Mouse (Mus musculus): Measurements from ENCODE around the gene Dhx35.

The Dhx35 gene

GRCm38 (mm10) chr2:158794494-158795004 lies at the start of gene Dhx35:
Dhx35 (plus strand) TSS chr2:158794807.
- DNase-seq (ENCODE audit: low read depth, low spot score): peak; percentile 95

GRCm38 (mm10) chr2:158745049-158745482 lies 49.5 kb upstream of the Dhx35 start:
- DNase-seq (ENCODE audit: low read depth, low spot score): no peak

DNA sequence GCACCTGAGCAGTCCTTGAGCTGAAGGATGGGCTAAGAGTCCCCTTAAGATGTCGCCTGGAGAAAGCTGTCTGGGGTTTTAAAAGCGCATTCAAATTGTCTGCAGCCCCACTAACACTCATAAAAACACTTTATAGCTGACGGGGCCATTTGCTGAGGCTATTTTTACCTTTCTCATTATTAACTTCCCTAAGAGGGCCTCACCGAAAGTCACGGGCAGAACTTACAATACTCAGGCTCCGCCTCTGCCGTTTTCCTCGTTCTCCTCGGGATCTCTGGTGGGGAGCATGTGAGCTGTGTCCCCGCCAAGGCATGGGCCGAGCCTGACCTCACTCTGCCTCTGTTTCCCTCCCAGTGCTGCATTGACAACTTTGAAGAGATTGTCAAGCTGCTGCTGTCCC lies 48.4 kb upstream of the Dhx35 start:
- no peak for DNase-seq (ENCODE audit: low read depth, low spot score)

DNA sequence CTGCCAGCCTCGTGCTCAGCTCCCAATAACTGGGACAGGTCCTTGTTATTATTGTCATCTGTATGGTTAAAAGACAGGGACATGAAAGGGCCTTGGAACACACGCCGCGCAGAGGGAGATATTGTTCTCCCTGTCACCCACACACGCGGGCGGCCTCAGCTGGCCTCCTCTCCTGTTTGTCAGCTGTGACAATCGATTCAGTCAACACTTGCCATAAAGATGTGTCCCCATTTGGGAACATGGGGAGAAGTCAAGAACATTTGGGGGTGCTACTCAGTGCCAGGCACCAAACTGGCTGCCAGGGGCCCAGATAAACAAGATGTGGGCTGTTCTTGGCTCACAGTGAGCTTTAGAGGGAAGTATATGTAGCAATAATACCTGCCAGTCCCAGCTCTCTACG lies 45.2 kb upstream of the Dhx35 start:
- DNase-seq (ENCODE audit: low read depth, low spot score): no peak

DNA sequence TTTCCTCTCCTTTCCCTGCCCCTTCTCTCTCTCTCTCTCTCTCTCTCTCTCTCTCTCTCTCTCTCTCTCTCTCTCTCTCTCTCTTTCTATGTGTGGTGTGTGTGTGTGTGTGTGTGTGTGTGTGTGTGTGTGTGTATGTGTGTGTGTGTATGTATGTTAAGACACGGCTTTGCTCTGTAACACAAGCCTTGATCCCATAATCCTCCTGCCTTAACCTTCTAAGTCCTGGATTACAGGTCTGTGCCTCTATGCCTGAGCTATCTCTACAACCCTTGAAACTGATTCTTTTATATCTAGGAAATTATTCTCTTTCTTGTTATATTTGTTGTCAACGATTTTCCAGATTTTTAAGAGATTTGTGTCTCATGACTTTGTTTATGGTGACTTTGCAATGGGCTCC lies 34.4 kb upstream of the Dhx35 start:
- no peak for DNase-seq (ENCODE audit: low read depth, low spot score)

DNA sequence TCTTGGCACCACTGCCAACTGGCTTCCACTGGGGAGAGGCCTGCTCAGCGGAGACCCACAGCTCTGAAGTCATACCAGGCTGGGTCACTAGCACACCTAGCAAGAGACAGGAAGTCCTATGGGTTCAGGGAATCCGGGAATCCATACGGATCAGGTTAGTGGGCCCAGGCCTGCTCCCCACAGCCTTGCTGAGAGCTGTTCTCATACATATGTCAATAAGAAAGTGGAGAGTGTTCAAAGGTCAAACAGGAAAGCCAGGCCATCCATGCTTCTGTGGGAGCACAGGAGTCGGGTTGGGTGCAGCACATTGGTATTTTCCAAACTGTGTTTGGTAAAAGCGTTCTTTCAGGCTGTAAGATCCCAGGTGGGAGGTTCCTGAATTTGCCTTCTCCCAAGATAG lies 32.3 kb upstream of the Dhx35 start:
- DNase-seq (ENCODE audit: low read depth, low spot score): no peak

DNA sequence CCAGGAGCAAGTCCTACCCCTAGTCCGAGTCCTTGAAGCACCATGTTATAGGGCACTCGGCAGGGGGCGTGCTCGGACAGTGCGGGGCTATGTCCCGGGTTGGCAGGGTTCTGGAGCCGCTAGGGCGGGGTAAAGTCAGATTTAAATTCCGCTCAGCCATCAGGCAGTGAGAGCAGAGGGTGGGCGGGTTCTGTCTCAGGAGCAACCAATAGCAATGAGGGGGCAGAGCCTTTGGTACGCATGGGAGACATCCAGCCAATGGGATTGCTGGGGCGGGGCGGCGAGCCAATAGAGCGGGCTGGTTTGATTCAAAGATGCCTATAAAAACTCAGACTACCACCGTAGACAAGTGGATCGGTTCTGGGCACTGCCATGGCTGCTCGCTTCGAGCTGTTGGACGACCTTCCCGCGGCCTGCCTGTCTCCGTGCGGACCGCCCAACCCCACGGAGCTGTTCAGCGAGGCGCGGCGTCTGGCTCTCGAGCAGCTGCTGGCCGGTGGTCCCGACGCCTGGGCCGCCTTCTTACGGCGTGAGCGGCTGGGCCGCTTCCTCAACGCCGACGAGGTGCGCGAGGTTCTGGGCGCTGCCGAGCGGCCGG lies 26.8 kb upstream of the Dhx35 start, which contains the start of gene Fam83d:
Fam83d (plus strand) TSS at position 352 of the 598 bp plus-strand sequence.
- peak; percentile 96 for DNase-seq (ENCODE audit: low read depth, low spot score)

- DNase-seq (ENCODE audit: low read depth, low spot score): no peak
Measured at GRCm38 (mm10) chr2:158768350-158768749, 26.3 kb upstream of the Dhx35 start.

DNA sequence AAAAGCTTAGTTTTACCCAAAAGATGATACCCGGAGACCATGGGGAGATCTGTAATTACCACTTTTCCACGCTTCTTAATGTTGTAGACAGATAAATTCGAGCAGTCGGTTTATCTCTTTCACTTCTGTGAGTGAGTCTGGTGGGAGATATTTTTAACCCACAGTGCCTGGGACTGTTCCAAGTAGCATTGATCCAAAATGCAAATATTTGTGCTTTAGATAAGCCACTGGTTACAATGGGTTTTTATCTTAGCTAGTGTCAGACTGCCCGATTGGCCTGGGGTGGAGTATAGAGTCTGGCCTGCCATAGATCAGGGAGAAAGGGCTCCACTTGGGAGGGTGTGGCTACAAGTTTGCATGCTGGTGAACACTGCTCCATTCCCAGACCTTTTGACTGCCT lies 25.8 kb upstream of the Dhx35 start:
- DNase-seq (ENCODE audit: low read depth, low spot score): no peak

DNA sequence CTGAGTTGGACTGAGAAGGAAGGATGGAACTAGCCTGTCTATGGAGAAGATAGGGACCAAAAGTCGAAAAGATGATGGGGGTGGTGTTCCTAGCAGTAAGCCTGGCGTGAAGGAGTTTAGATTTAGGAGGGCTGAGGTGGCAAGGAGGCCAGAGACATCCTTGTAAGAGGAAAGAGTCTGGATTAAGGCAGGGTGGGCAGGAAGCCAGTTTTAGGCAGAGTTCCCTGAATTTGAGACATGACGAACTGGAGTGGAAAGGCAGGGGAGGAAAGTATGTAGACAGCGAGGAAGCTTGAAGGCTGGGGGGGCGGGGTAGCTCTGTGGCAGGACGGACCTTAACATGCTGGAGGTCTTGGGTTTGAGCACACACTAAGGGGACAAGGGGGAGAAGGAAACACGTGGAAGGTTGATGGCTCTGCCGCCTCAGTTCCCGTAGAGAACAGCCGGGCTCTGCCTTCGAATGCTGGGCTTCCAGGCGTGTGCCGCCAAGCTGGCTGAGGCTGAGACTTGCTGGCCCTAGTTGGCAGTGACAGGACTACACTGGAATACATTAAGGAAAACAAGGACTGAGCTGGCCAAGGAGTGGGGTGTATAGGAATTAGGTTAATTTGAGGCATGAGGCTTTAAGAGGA lies 24.4 kb upstream of the Dhx35 start:
- no peak for DNase-seq (ENCODE audit: low read depth, low spot score)

GRCm38 (mm10) chr2:158771066-158771763 lies 23.4 kb upstream of the Dhx35 start:
- no peak for DNase-seq (ENCODE audit: low read depth, low spot score)

DNA sequence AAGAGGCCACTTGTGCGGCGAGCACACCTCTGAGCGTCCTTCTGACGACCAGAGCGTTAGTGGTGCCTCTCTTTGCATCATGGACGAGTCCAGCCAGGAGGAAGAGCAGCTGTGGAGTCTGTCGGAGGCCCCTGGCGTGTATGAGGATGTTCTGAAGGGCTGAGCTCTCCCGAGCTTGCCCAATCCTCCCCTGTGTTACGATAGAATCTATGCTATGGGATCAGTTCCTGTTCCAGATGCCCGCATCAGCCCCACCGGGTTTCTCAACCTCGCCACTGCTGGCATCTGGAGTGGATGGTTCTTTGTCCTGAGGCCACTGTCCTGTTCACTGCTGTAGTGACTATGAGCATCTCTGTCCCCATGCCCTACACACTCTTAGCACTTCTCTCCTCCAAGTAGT lies 21.8 kb upstream of the Dhx35 start:
- DNase-seq (ENCODE audit: low read depth, low spot score): no peak

DNA sequence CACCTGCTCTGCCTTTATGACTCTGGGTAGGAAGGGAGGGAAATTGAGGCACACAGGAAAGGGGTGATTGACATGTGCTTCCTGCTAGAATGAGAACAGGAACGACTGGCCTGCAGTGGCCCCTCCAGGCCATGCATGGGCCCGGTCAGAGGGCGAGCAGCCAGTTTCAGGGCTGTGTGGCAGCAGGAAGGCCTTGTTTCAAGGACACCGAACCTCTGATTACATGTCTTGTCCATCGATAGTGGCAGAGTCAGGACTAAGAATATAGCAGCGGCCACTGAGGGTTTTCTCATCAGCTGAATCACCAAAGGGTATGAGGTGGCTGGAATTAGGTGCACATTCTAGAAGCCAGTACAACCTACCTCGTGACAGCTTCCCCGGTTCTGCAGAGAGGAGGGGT lies 19.7 kb upstream of the Dhx35 start:
- DNase-seq (ENCODE audit: low read depth, low spot score): no peak

DNA sequence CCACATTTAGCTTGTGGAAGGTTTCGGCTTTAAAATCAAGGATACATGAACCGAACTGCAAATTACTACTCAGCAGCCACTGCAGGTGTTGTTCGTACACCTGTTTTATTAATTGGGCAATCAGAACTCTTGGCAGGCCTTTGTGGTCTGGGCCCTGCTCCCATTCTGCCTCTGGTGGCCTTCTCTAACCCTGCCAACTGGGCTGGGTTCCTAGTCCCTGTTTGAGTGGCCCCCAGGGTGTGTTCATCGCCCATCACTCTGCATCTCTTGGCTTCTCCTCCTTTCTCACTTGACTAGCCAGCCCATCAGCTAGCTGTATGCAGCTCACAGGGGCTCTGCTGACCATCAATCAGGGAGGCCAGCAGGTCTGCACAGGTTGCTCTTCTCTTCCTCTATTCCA lies 17.9 kb upstream of the Dhx35 start:
- DNase-seq (ENCODE audit: low read depth, low spot score): peak; percentile 60

- DNase-seq (ENCODE audit: low read depth, low spot score): no peak
Measured at GRCm38 (mm10) chr2:158777490-158777889, 17.1 kb upstream of the Dhx35 start.

- DNase-seq (ENCODE audit: low read depth, low spot score): no peak
Measured at GRCm38 (mm10) chr2:158778349-158778748, 16.3 kb upstream of the Dhx35 start.

DNA sequence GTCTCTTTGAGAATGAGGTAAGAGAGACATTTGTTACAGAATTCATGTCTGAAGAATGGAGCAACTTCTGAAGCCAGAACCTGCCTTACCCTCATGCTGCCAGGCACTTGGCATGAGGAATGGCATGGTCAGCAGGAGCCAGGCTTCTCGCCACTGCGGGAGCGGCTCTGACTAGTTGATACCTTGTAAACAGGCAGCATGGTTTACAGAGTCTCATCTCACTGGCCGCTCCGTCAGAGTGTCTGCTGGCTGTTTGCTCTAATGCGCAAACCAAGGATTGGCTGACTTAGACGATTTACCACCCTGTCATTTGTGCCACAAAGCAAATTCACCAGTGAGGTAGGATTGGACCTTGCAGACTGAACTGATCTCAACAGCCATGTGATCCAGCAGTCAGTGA lies 13.5 kb upstream of the Dhx35 start:
- DNase-seq (ENCODE audit: low read depth, low spot score): peak; percentile 89

DNA sequence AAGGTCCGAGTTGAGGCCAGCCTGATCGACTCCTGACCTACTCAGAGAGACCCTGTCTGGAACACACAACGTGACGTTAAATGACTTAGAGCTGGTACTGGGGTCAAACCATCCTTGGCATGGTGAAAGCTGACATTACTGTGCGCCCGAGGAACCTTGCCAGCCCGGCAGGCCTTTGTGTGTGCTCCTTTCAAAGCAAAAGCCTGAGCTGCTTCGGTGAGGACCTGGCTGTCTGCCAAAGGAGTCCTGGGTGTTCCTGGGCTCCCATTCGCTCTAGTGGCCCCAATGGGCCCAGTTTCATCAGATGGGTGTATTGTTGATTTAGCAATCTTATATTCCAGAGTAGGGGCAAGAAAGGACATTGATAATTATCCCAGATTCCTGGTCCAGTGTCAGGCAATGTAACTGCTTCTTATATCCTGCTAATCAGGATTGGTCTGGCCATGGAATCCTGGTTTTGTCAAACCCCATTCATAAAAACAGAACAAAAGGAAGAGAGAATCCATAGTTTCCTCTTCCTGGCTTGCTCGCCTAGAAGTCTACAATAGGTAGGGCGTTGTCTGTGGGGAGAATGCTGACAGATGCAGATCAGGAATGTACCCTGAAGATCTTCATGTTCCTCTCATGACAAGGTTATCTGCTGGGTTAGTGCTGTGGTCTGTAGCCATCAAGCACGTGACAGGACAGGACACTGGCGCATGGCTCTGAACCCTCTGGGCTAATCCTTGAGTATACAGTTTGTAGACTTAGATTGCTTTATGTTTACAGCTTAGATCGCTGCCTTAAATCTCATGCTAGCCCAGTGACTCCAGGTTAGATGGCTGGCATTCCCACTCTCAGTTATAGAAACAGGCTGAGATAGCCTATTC lies 7.4 kb upstream of the Dhx35 start:
- DNase-seq (ENCODE audit: low read depth, low spot score): no peak

- no peak for DNase-seq (ENCODE audit: low read depth, low spot score)
Measured at GRCm38 (mm10) chr2:158795043-158795442, 436 bp downstream of the Dhx35 start.

GRCm38 (mm10) chr2:158795875-158796274 lies 1.3 kb downstream of the Dhx35 start:
- no peak for DNase-seq (ENCODE audit: low read depth, low spot score)

DNA sequence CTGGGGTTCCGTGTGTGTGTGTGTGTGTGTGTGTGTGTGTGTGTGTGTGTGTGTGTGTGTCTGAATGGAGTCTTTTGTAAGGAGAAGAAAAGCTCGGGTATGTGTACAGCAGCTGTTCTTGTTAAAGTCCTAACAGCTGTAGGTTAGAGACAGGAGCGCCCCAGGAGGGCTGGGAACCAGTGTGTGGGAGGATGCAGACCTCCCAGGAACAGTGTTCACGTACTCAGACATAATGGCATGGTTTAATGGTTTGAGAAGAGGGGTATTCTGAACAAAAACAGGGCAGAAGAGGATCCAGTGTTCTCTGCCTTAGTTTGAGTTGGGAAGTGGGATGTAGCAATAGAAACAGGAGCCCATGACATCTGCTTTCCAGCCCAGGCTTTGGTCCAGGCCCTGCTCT lies 4.7 kb downstream of the Dhx35 start:
- DNase-seq (ENCODE audit: low read depth, low spot score): no peak

DNA sequence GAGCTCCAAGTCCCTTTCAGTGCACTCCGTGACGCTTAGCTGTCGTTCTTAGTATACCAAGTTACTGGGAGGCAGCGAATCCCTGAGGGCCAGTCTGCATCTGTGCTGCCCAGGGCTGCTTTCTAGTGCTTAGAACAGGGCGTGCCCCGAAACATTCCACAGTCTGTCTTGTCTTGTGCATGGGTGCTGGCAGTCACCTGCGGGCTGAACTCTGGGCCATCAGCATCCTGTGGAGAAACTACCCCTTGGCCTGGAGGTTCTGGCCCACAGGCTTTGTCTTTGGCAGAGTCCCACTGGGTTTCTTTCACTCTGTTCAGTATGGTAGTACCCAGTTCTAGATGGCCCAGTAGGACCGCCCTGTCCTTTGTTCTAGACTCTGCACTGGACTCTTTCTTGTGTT lies 6.2 kb downstream of the Dhx35 start:
- DNase-seq (ENCODE audit: low read depth, low spot score): no peak
